Mouse (Mus musculus): ENCODE measurements around the gene Tns1.
A peak's percentile ranks its signal among the peaks of the same experiment; 100 is the strongest.

The Tns1 gene

DNA sequence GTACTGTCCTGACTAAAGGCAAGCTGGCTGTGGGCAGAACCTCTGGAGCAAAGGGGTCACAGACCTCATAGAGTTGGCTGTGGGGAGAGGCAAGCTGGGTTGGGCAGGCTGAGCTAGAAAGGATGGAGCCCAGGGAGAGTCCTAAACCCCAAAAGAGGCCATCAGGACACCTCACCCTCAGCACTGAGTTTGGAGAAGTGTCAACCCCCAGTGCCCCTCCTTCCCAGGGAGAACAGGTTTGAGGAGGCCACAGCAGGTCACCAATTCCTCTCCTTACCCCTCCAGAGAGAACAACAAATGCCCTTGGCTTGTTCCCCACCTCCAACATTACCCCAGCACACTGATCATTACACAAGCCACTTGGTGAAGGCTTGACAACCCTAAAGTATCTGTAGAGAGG is 90.0 kb downstream of the Tns1 start:
- no peak for DNase-seq (ENCODE audit: low read depth, low spot score)

DNA sequence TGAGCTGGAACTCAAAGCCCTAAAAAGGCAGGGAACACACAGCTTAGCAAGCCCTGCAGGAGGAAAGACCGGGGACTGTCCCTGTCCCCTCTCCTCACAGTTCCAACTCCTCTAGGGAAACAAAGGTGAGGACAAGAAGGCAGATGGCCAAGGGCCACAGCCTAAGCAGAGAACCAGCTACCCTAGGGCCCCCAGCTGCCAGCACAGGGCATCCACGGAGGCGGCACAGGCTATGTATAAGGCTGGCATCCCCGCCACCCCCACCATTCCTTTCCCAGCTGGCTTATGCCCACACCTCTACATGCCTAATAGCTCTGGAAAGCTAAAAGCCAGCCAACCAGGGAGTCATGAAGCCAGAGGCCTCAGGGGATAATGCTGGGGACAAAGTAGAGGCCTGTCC is 90.8 kb downstream of the Tns1 start:
- no peak for DNase-seq (ENCODE audit: low read depth, low spot score)

DNA sequence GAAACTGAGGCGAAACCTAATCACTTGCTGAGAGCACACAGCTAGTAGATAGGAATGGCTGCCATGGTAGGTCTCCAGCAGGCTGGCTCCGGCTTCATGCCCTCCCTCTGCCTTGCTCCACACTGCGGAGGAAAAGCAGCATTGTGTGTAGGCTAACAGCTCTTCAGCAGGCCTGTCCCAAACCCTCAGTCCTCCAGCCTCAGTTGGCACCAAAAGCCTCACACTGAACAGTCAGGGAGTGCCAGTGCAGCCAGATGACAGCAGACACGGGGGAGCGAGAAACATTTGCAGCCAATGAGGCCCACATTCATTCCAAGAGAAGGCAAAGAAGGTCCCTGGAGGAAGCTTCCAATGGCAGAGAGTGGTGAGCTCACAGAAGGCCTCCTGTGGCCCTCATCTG is 91.3 kb downstream of the Tns1 start:
- no peak for DNase-seq (ENCODE audit: low read depth, low spot score)

- no peak for DNase-seq (ENCODE audit: low read depth, low spot score)
Measured at GRCm38 (mm10) chr1:74031771-74032609, 92.3 kb downstream of the Tns1 start.

DNA sequence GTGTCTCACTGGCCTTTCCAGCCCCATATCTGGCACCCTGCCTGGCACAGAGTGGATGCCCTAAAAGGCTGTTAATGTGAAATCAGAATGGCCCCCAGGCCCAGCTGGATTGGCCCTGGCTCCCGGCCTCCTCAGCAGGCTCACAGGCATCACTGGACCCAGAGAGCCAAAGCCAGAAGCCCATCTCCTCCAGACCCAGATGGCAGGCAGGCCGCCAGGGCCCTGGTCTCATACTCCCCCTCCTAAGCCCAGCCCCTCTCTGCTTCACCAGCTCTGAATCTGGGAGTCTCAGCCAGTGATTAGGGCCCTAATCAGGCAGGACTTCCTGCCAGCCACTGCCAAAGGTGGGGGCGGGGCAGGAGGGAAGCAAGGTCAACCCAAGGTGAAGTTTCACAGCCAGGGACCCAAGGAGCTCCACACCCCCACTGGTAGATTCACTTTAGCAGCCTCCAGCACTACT is 93.3 kb downstream of the Tns1 start:
- peak; percentile 34 for DNase-seq (ENCODE audit: low read depth, low spot score)

DNA sequence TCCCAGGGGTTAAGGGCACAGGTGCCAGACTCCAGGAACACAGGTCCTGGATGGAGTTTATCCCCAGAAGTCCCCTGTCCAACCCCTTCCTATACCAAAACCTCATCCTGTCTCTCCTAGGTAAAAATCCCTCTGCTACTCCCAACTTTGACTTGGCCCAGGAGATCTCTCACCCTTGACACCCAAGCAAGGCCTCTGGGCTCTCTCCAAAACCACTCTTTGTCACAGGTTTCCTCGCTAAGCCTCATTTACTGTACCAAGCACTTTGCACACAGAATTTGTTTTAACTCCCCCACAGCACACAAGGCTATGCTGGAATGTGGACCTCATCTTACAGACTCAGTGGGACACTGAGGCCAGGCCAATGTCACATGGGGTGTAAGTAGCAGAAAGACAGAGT is 94.0 kb downstream of the Tns1 start:
- DNase-seq (ENCODE audit: low read depth, low spot score), result no peak

DNA sequence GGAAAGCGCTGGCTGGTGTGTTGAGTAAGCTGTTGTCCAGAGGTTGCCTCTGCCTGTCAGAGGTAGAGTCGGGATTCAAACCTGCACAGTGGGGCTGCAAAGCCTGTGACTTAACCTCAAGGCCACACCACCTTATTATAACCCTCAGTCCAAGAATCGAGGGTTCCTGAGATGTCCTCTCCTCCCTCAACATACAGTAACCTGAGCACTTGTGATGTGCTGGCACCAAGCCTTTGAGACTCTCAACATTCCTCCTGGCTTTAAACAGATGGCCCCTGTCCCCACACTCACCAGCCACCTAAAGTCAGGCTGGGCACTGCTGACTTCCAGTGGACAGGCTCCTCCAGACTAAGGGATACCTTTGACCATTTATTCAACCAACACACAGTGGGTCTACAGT is 94.6 kb downstream of the Tns1 start:
- DNase-seq (ENCODE audit: low read depth, low spot score), result no peak

DNA sequence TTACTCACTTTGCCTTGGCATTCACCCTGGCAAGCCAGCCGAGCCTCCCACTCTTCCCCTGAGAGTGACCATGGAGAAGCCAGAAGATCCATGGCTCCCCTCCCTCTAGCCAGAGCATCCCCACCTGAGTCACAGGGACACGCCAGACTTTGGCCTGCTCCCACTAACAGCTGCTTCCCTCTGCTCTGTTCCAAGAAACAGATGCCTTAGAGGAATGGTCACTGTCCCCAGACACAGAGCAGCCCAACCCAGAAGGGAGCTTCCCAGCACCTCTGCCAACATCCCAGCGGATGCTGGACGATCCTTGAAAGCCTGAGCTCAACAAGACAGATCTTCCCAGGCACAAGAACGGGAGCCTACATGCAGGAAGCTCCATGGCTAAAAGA is 95.4 kb downstream of the Tns1 start:
- DNase-seq (ENCODE audit: low read depth, low spot score), result no peak

GRCm38 (mm10) chr1:74028118-74028880 is 96.0 kb downstream of the Tns1 start:
- DNase-seq (ENCODE audit: low read depth, low spot score), result no peak

GRCm38 (mm10) chr1:74027559-74028091 is 96.6 kb downstream of the Tns1 start:
- DNase-seq (ENCODE audit: low read depth, low spot score), result no peak

GRCm38 (mm10) chr1:74026703-74027195 is 97.5 kb downstream of the Tns1 start:
- DNase-seq (ENCODE audit: low read depth, low spot score), result no peak

DNA sequence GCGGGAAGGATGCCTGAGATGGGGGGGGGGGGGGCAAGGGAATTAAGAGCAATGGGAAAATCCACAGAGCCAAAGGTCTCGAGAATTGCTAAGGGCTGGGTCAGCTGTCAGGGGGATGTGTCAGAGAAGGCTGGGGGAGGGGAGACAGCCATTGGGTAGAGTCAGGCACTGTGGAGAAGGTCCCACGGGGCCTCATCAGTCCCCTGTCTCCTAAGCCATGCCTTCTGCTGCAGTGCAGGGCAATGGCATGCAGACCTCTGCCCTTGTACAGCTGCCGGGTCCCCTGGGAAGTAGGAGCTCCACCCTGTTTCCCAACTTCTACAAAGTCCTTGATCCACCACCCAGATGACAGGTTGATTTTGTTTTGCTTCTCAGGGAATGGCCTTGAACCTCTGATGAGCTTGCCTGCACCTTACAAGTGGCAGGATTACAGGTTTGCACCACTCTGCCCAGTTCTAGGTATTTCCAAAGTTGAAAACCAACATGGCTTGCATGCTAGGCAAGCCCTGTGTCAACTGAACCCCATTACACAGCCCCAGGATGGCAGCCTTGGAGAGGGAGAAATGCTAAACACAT is 98.5 kb downstream of the Tns1 start:
- no peak for DNase-seq (ENCODE audit: low read depth, low spot score)

DNA sequence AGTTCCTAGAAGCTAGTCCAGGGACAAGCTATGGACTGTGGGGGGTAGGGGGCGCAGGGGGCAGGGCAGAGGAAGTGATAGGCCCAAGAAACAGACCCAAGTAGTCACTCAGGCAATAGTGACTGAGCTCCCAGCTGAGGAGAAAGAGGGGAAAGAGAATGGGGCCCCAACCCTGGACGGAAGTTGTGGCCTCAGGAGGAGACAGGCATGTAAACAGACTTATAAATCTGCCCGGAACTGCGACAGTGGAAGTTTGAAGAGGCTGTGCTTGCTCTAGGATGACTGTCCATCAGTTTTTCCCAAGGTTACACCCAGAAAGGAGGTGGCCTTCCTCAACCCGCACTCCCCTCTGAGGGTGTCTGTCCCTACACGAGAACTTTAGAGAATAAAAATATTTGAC is 99.0 kb downstream of the Tns1 start:
- DNase-seq (ENCODE audit: low read depth, low spot score), result no peak

GRCm38 (mm10) chr1:74024452-74025190 is 99.6 kb downstream of the Tns1 start:
- no peak for DNase-seq (ENCODE audit: low read depth, low spot score)

DNA sequence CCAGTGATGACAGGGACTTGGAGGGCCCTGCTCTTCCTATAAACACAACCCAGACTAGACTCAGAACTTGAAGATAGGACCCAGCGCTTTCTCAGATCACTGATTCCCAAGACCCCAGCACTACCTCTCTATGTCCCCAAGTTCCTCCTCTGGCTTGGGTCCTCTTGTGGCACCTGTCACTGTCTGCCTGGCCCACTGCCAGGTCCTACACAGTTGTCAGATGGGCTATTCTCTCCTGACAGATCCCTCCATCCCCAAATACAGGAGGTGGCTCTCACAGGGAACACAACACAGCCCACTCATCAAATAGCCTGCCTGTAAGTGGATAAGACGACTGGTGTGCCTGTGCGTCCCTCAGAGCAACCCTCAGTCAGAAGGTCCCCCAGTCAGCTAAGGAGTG is 101.3 kb downstream of the Tns1 start:
- DNase-seq (ENCODE audit: low read depth, low spot score), result no peak

DNA sequence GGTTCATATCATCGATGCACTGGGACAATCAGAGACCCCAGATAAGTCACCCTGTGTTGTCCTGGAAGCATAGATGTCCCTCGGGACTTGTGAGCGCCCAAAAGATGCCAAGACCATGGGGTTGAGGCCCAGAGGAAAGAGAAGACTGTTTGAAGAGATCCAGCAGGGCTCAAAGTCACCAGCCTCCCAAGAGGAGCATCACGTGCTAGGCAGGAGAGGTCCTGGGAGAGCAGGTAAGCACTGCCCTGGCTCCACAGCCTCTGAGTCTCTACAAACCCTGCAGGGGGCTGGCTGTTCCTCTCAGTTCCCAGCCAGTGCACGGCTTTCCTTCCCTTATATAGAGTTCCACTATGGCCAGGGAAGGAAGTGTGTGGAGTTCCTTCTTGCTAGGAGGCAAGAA is 101.7 kb downstream of the Tns1 start:
- no peak for DNase-seq (ENCODE audit: low read depth, low spot score)

GRCm38 (mm10) chr1:74020235-74020634 is 104.0 kb downstream of the Tns1 start:
- no peak for DNase-seq (ENCODE audit: low read depth, low spot score)

DNA sequence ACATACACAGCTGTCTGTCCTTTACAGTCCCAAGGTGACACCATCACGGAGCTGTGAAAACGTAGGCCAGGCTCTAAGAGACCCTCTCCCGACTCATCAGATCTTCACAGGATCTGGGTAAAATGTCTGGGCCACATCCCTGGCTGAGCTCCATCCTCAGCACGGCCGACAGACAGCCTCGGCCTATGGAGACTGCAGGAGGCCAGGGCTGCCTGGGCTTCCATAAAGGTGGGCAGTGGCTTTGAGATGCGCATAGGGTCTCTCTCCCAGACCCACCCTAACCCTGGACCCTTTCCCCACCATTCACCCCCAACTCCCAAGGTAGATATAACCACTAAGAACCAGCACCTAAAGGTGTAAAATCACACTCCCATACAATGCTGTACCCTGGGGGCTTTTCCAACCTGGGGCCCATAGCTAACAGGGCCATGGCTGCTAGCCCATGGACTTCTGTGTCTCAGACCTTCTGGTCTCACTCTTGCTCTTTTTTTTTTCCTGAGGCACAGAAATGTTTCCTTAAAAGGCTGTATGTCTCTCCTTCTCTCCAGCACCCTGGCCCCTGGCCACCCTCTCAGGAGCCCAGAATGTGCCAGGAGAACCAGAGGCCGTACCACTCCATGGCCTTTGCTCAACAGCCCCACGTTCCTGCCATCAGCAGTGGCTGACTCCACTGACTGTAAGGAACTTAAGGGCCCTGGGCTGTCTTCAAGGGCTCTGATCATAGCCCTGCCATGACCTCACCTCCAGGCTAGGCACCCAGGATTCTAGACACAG is 106.7 kb downstream of the Tns1 start:
- no peak for DNase-seq (ENCODE audit: low read depth, low spot score)

GRCm38 (mm10) chr1:74016618-74017017 is 107.6 kb downstream of the Tns1 start:
- no peak for DNase-seq (ENCODE audit: low read depth, low spot score)

DNA sequence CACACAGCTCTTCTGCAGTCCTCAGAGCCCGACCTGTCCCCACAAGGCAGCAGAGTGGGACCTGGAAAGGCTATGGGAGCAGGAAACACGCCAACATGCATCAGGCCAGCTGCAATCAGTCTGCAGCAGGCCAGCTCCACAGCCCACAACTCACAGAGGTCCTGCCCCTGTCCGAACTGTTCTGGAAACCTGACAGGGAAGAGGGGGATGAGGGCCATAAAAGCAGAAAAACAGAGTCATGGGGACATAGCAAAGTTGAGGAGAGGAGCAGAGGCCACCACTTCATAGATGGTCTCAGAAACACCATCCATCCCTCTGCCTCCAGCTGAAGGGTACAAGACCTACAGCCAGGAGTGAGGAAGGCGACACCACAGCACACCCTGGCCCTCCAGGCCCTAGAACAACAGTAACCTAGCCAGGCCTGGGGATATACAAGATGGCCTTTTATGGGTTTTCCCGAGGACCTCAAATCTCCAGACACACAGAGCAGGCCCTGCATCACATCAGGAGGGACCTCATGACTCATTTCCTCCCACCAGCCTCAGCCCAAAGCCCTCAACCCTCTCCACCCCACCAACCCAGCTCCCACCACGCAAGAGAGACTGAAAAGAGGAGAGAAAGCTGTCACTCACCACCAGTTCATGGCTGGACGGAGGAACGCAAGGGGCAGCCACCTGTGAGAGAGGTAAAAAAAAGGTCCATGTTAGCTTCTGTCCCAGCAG is 108.6 kb downstream of the Tns1 start:
- no peak for DNase-seq (ENCODE audit: low read depth, low spot score)
